Mouse (Mus musculus) liver, adult 2 months (tissue): ENCODE measurements at regions not wholly inside any gene's neighbourhood (a gene's known extent, or its start where the extent isn't known, plus 50 kb on each side); places are given as distances from the start of the nearest gene placed in this dataset.

ENCODE experiments used
- DNase-seq: peaks from one replicate; pipeline ENCODE4 v3.0.0-alpha.2; 2011; ENCODE audit warnings: low read depth, low spot score; ENCODE audit errors: extremely low read depth
- H3K27ac ChIP-seq: fragments of 200-500 bp; replicated peaks from 2 replicates; pipeline ENCODE4 v1.5.1; 2012; ENCODE audit warnings: low read depth, mild to moderate bottlenecking, control low read depth, inconsistent platforms, low read length; ENCODE audit not compliant: insufficient read depth
- H3K27me3 ChIP-seq: fragments of 200-500 bp; 2 replicates; pipeline ENCODE4 v1.6.1; 2012; ENCODE audit warnings: mild to moderate bottlenecking, moderate library complexity, low read length, inconsistent platforms; ENCODE audit not compliant: control insufficient read depth, insufficient read depth
- H3K36me3 ChIP-seq: fragments of 200-500 bp; 2 replicates; pipeline ENCODE4 v1.6.1; 2012; ENCODE audit warnings: low read length, inconsistent platforms; ENCODE audit not compliant: control insufficient read depth, insufficient read depth
- H3K4me1 ChIP-seq: fragments of 200-500 bp; 2 replicates; pipeline ENCODE4 v1.6.1; 2011; ENCODE audit warnings: low read length; ENCODE audit not compliant: control insufficient read depth, insufficient read depth
- H3K4me3 ChIP-seq: fragments of 200-500 bp; 2 replicates; pipeline ENCODE4 v1.5.1; 2011; ENCODE audit warnings: low read depth, mild to moderate bottlenecking, control low read depth, low read length, moderate library complexity; ENCODE audit not compliant: insufficient read depth
- H3K79me2 ChIP-seq: fragments of 200-500 bp; 2 replicates; pipeline ENCODE4 v1.6.1; 2012; ENCODE audit warnings: inconsistent platforms, mild to moderate bottlenecking, low read length, moderate library complexity; ENCODE audit not compliant: control insufficient read depth, insufficient read depth
- H3K9ac ChIP-seq: fragments of 200-500 bp; 2 replicates; pipeline ENCODE4 v1.6.1; 2012; ENCODE audit warnings: low read depth, mild to moderate bottlenecking, control low read depth, inconsistent platforms, low read length
- CTCF ChIP-seq: fragments of 200-500 bp; IDR thresholded peaks from 2 replicates; pipeline ENCODE4 v1.5.1; 2011; ENCODE audit warnings: low read depth, low read length, control low read depth
- POLR2A ChIP-seq: fragments of 200-500 bp; IDR thresholded peaks from 2 replicates; pipeline ENCODE4 v1.6.1; 2011; ENCODE audit warnings: low read length, control low read depth; ENCODE audit not compliant: insufficient read depth; ENCODE audit errors: extremely low read depth
- WGBS: fragments of 180-500 bp; shearing (Covaris S2); methylation state at CpG from one replicate; pipeline ENCODE4 v1.1.7; 2018; 5-methylcytosine and 5-hydroxymethylcytosine counted together

DNA sequence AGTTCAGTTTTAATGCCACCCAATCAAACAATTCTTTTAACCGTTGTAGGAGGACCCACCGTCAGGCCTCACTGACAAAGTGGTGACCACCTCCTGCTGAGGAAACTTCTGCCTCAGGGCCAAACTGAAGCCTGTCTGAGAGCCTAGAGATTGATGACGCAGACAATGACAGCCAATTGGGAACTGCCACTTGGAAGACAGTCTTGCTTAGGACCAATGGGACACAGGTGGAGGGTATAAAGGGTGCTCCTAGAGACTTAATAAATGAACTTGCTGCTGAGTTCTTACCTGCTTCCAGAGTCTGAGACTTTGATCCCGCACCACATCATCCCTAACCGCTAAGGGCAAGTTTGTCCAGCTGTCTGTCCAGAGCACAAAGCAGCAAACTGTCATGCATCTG lies 80.0 kb downstream of the Tbx4 start:
- TF ChIP-seq CTCF (no peak), POLR2A (no peak)
- DNase-seq, result no peak
- H3K9ac ChIP-seq, result no peak overlapping the region
- no peak overlapping the region for H3K27ac ChIP-seq
- no peaks in the 10 kb centered on the region for H3K27me3 ChIP-seq
- H3K79me2 ChIP-seq, result no peaks in the 10 kb centered on the region
- H3K36me3 ChIP-seq, result no peaks in the 10 kb centered on the region
- H3K4me3 ChIP-seq, result no peak overlapping the region
- H3K4me1 ChIP-seq, result no peaks in the 10 kb centered on the region
- WGBS, result 94% methylated on average over 5 of the region's 5 CpGs

DNA sequence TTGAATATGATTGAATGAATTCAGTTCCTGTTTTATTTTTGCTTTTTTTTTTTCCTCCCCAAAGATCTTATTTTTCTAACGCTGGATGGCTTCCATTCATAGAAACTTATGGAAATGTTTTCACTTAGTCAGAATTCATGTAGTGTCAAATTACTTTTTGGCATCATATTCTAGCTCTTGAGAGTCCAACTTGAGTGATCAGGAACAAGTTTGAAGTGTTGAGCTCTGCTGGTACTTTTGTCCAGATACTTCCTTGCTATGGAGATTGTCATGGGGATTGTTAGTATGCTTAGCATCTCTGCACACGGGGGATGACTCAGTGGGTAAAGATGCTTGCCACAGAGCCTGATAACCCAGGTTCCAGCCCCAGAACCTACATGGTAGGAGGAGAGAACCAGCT lies 84.1 kb downstream of the Tbx4 start:
- Histone ChIP-seq H3K4me3 (no peak overlapping the region), H3K27me3 (no peaks in the 10 kb centered on the region), H3K27ac (no peak overlapping the region), H3K9ac (no peak overlapping the region), H3K4me1 (no peaks in the 10 kb centered on the region), H3K79me2 (no peaks in the 10 kb centered on the region), H3K36me3 (no peaks in the 10 kb centered on the region)
- no peak for DNase-seq
- WGBS, result 79% methylated on average over 2 of the region's 2 CpGs
- TF ChIP-seq CTCF (no peak), POLR2A (no peak)

DNA sequence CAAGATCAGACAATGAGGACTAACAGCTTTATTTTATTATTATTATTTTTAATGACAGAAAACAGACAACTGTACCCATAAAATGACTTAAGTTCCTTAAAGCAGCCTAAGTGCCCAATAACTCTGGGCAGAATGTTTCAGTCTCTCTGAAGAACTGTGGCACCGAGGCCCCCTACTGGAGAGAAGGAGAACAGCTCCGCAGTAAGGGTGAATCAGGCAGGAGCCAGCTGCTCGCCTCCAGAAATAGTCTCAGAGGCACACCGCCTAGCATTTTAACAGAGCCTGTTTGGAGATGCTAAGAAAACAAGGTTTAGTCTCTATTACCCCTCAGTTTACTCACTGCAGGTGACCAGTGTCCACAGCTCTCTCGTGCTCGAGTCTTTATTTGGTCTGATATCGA lies 86.2 kb downstream of the Tbx4 start:
- Histone ChIP-seq H3K36me3 (no peaks in the 10 kb centered on the region), H3K4me3 (no peak overlapping the region), H3K27ac (no peak overlapping the region), H3K79me2 (no peaks in the 10 kb centered on the region), H3K9ac (no peak overlapping the region), H3K27me3 (no peaks in the 10 kb centered on the region), H3K4me1 (no peaks in the 10 kb centered on the region)
- 28% methylated on average over 7 of the region's 7 CpGs for WGBS
- TF ChIP-seq POLR2A (no peak), CTCF (peak; percentile 83)
- DNase-seq, result peak; percentile 23

DNA sequence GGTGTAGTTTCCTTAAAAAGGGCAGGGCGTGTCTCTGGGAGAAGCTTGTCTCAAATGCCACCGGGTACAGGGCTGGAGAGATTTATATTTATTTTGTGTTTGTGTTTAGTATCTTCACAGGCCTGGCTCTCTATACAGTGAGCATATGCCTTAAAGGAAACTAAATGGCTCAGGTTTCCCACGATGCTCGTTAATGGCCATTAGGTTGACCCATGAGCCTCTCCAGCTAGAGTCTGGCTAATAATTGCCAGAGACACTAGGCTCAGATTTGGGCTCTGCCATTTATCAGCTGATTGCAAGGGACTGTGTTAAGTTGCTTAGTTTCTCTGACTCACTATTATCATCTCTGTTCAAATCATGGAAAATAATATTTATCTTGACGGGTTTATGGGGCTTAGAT lies 87.5 kb downstream of the Tbx4 start:
- Histone ChIP-seq H3K4me1 (no peaks in the 10 kb centered on the region), H3K79me2 (no peaks in the 10 kb centered on the region), H3K4me3 (no peak overlapping the region), H3K9ac (no peak overlapping the region), H3K27me3 (no peaks in the 10 kb centered on the region), H3K27ac (no peak overlapping the region), H3K36me3 (no peaks in the 10 kb centered on the region)
- WGBS, result 42% methylated on average over 5 of the region's 5 CpGs
- DNase-seq, result no peak
- TF ChIP-seq CTCF, result no peak
- TF ChIP-seq POLR2A, result no peak

DNA sequence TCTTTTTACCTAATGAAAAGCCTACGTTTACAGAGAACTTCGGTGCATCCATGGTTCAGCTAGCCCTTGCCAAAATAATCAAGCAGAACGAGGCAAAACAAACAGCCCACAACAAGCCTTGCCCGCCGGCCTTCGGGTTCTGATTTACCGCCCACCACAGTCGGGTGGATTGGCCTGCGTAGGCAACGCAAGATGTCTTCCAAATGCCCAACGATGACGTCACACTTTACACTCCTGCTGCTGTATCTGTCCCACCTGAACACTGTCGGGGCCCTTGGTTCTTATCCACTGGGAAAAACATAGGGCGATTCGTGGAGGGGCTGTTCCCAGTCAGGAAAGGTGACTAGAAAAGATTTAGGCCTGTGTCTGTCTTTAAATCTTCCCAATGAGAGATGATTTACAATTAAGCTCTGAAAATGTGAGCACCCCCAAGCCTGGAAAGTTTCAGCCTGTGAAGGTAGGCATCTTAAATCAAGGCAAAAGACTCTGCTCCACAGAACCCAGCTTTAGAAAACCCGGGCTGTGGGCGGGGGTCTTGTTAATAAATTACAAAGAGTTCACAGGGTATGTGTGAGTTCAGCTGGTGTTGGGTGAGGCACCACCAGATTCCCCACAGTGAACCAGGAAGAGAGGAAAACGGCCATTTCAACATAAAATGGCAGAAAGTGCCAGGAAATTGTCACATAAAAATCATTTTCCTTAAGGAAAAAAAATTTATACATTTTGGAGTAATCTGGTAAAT lies 90.6 kb downstream of the Tbx4 start:
- Histone ChIP-seq H3K9ac (no peak overlapping the region), H3K36me3 (no peaks in the 10 kb centered on the region), H3K4me1 (no peaks in the 10 kb centered on the region), H3K27me3 (no peaks in the 10 kb centered on the region), H3K4me3 (no peak overlapping the region), H3K27ac (no peak overlapping the region), H3K79me2 (no peaks in the 10 kb centered on the region)
- WGBS, result 71% methylated on average over 18 of the region's 18 CpGs
- DNase-seq, result no peak
- TF ChIP-seq POLR2A (no peak), CTCF (no peak)

DNA sequence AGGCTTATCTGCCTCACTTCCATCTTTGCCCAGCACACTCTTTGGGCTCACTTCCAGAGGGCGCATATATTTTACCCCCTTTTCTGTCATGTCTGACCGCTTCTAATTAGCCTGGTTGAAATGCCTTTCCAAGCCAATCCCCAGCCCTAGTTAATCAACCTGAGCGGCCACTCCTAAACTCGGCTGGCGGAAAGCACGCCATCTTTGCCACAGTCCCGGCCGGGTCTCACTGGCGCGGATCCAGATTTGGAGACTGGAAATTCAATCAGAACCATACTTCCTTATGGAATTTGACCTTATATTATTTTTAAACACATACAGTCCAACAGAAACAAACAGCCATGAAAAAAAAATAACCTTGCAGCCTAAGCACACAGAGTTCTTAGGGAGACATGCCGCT lies 94.2 kb downstream of the Tbx4 start:
- Histone ChIP-seq H3K79me2 (no peaks in the 10 kb centered on the region), H3K27me3 (no peaks in the 10 kb centered on the region; the same call in 1 of the 2 replicates), H3K36me3 (no peaks in the 10 kb centered on the region), H3K27ac (no peak overlapping the region), H3K4me3 (no peak overlapping the region), H3K4me1 (no peaks in the 10 kb centered on the region), H3K9ac (no peak overlapping the region)
- TF ChIP-seq CTCF (no peak), POLR2A (no peak)
- no peak for DNase-seq
- 88% methylated on average over 11 of the region's 11 CpGs for WGBS
